Mouse (Mus musculus): ENCODE data around the gene Mrtfa. TPM values are rescaled to one million over a fixed set of nuclear protein-coding genes. Genes with fewer than 3 reads are reported as not detected.

The Mrtfa gene
- polyA plus RNA-seq, 2 experiments, result 3.4 to 4.8 TPM

DNA sequence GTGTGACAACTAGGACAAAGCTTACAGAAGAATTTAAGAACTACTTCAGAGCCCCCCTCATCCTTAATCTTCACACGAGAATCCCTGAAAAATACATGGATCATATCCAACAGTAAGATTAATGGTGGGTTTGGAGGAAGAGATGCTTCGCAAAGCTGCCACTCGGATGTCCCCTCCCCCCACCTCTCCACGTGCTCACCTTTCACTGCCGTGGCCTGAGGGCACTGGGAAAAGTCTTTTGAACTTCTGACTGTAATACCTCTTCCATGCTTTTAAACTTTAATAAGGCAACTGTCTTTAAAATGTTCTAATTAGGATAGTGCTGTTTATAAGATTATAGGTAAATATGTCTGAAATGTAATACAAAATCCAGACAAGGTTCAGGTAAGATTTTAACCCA is 216.2 kb downstream of the Mrtfa start:
- no peak for TF ChIP-seq CTCF (IDR thresholded peaks at IDR 0.05; ENCODE audit: low read depth)
- TF ChIP-seq EP300 (IDR thresholded peaks at IDR 0.05; ENCODE audit: low read depth), result no peak
- H3K4me1 ChIP-seq (replicated peaks; ENCODE audit: control insufficient read depth in 2 of 2, insufficient read depth in 2 of 2, low read length in 1 of 2), result peaks cover 0 to 9% of the 10 kb centered on the region in 2 experiments; a peak in 2 of 4 replicates
- no peaks in the 10 kb centered on the region for H3K27me3 ChIP-seq (ENCODE audit: control insufficient read depth, insufficient read depth, low read length)
- no peak for DNase-seq (ENCODE audit: low read depth in 3 of 3, low spot score in 3 of 3)
- no peak overlapping the region for H3K27ac ChIP-seq
- peaks cover 2% of the 10 kb centered on the region; the same call in 1 of the 2 replicates for H3K36me3 ChIP-seq (replicated peaks; ENCODE audit: control insufficient read depth, insufficient read depth, low read depth)
- H3K9ac ChIP-seq (replicated peaks), result no peak overlapping the region
- WGBS (ENCODE audit: insufficient replicate concordance), result 43% methylated on average over 5 of the region's 5 CpGs
- no peak overlapping the region for H3K4me2 ChIP-seq (ENCODE audit: low read depth)
- no peaks in the 10 kb centered on the region for H3K9me3 ChIP-seq (ENCODE audit: control insufficient read depth, low read length)
- ATAC-seq (ENCODE audit: insufficient read depth), result no peak
- no peak overlapping the region for H3K4me3 ChIP-seq (ENCODE audit: insufficient read depth in 1 of 2, low read depth in 2 of 2, low read length in 2 of 2)

DNA sequence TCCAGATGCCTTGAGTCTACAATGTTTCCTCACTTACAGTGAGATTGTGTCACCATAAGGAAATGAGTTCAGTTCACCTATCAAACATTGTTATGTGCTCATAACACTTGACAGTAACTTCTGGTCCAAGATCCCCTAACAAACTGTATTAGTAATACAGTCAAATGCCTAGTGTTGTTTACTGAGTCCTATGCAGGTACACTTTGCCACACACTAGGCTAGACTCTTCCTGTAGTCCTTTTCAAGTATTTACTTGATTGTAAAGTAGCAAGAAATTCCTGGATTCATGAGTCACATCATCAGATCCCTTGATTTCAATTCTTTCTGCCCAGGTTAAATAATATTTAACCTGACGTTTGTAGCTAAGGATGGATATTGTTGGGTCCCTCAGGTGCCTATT is 221.2 kb downstream of the Mrtfa start:
- no peak overlapping the region for H3K4me2 ChIP-seq (ENCODE audit: low read depth)
- H3K4me3 ChIP-seq (ENCODE audit: insufficient read depth in 1 of 2, low read depth in 2 of 2, low read length in 2 of 2), result no peak overlapping the region
- H3K9me3 ChIP-seq (ENCODE audit: control insufficient read depth, low read length), result no peaks in the 10 kb centered on the region
- DNase-seq (ENCODE audit: low read depth in 3 of 3, low spot score in 3 of 3) (no peak), ATAC-seq (ENCODE audit: insufficient read depth) (no peak)
- H3K27ac ChIP-seq, result no peak overlapping the region
- 63% methylated on average over 1 of the region's 1 CpGs for WGBS (ENCODE audit: insufficient replicate concordance)
- TF ChIP-seq CTCF (IDR thresholded peaks at IDR 0.05; ENCODE audit: low read depth) (no peak), EP300 (IDR thresholded peaks at IDR 0.05; ENCODE audit: low read depth) (no peak)
- no peaks in the 10 kb centered on the region for H3K4me1 ChIP-seq (replicated peaks; ENCODE audit: control insufficient read depth in 2 of 2, insufficient read depth in 2 of 2, low read length in 1 of 2)
- H3K9ac ChIP-seq (replicated peaks), result no peak overlapping the region
- peaks cover 35% of the 10 kb centered on the region for H3K36me3 ChIP-seq (replicated peaks; ENCODE audit: control insufficient read depth, insufficient read depth, low read depth)
- no peaks in the 10 kb centered on the region for H3K27me3 ChIP-seq (ENCODE audit: control insufficient read depth, insufficient read depth, low read length)

Other genes with a start within 250 kb of the Mrtfa start
- 28.7 and 43.8 TPM in 2 replicates for gene Adsl, start 242.3 kb downstream of the Mrtfa start, polyA plus RNA-seq (2012; rRNA removed)
- gene Adsl, start 242.3 kb downstream of the Mrtfa start, polyA plus RNA-seq (2014; fragmentation: Nextera tagmentation; extraction: Ambion mirVana), result 48.2 and 57.5 TPM in 2 replicates
- 7.4 and 8.5 TPM in 2 replicates for gene Sgsm3, start 213.0 kb downstream of the Mrtfa start, polyA plus RNA-seq (2012; rRNA removed)
- 6.2 and 7.5 TPM in 2 replicates for gene Sgsm3, start 213.0 kb downstream of the Mrtfa start, polyA plus RNA-seq (2014; fragmentation: Nextera tagmentation; extraction: Ambion mirVana)
- gene Mchr1, start 44.7 kb upstream of the Mrtfa start, polyA plus RNA-seq (2012; rRNA removed), result not detected in 2 replicates
- 0.11 TPM in 1 of 2 replicates, not detected in the other for gene Mchr1, start 44.7 kb upstream of the Mrtfa start, polyA plus RNA-seq (2014; fragmentation: Nextera tagmentation; extraction: Ambion mirVana)
- gene Slc25a17, start 170.1 kb upstream of the Mrtfa start, polyA plus RNA-seq (2012; rRNA removed), result 23.7 and 25.1 TPM in 2 replicates
- gene Slc25a17, start 170.1 kb upstream of the Mrtfa start, polyA plus RNA-seq (2014; fragmentation: Nextera tagmentation; extraction: Ambion mirVana), result 40.0 and 40.2 TPM in 2 replicates
- gene St13, start 209.3 kb upstream of the Mrtfa start, polyA plus RNA-seq (2012; rRNA removed), result 10.6 and 36.2 TPM in 2 replicates
- 48.3 and 53.7 TPM in 2 replicates for gene St13, start 209.3 kb upstream of the Mrtfa start, polyA plus RNA-seq (2014; fragmentation: Nextera tagmentation; extraction: Ambion mirVana)
- 2.7 and 3.2 TPM in 2 replicates for gene Xpnpep3, start 209.4 kb upstream of the Mrtfa start, polyA plus RNA-seq (2012; rRNA removed)
- gene Xpnpep3, start 209.4 kb upstream of the Mrtfa start, polyA plus RNA-seq (2014; fragmentation: Nextera tagmentation; extraction: Ambion mirVana), result 2.8 and 3.0 TPM in 2 replicates
- not detected in 2 replicates for gene Dnajb7, start 217.5 kb upstream of the Mrtfa start, polyA plus RNA-seq (2012; rRNA removed)
- 0.18 and 0.27 TPM in 2 replicates for gene Dnajb7, start 217.5 kb upstream of the Mrtfa start, polyA plus RNA-seq (2014; fragmentation: Nextera tagmentation; extraction: Ambion mirVana)

Data from liver, embryonic 14.5 days (tissue).